Mouse (Mus musculus) lung, postnatal 0 days (tissue): Measurements from ENCODE around the gene Camta1.

ENCODE experiments used
- CTCF ChIP-seq: IDR thresholded peaks from 2 replicates; pipeline ENCODE4 v1.5.1; 2016; ENCODE audit warnings: antibody characterized with exemption, mild to moderate bottlenecking
- EP300 ChIP-seq: IDR thresholded peaks from 2 replicates; pipeline ENCODE4 v1.6.1; 2016; ENCODE audit warnings: antibody characterized with exemption, mild to moderate bottlenecking, control low read depth

- TF ChIP-seq CTCF, result no peak
- TF ChIP-seq EP300, result no peak
Measured at GRCm38 (mm10) chr4:151827356-151827755, 34.3 kb downstream of the Camta1 start.
